Mouse (Mus musculus) heart, embryonic 15.5 days (tissue): ENCODE results near the gene Nkx2-5. TPM values are rescaled to one million over a fixed set of nuclear protein-coding genes. Genes with fewer than 3 reads are reported as not detected.

Source experiments
- polyA plus RNA-seq: library from polyadenylated mRNA; unstranded; fragments of >200 nt; fragmentation: Nextera tagmentation; extraction: Ambion mirVana; gene quantifications from 2 replicates; pipeline ENCODE4 v1.2.1, GENCODE M21; 2015

Gene Nkx2-5
- polyA plus RNA-seq, 1 experiment from 2014 or later: 147 TPM

Other genes with a start within 250 kb of the Nkx2-5 start
- gene Atp6v0e, start 181.8 kb downstream of the Nkx2-5 start, polyA plus RNA-seq: 197 and 200 TPM in 2 replicates
- 6.5 and 8.6 TPM in 2 replicates for gene Crebrf, start 129.4 kb downstream of the Nkx2-5 start, polyA plus RNA-seq
- 51.6 and 53.3 TPM in 2 replicates for gene Bnip1, start 63.9 kb downstream of the Nkx2-5 start, polyA plus RNA-seq
- 5.3 and 7.4 TPM in 2 replicates for gene Kifc5b, start 72.1 kb upstream of the Nkx2-5 start, polyA plus RNA-seq
- 7.3 and 9.5 TPM in 2 replicates for gene Phf1, start 88.0 kb upstream of the Nkx2-5 start, polyA plus RNA-seq
- gene Cuta, start 94.6 kb upstream of the Nkx2-5 start, polyA plus RNA-seq: 144 and 160 TPM in 2 replicates
- gene Syngap1, start 96.2 kb upstream of the Nkx2-5 start, polyA plus RNA-seq: 0.60 and 1.0 TPM in 2 replicates
- 8.3 and 10.2 TPM in 2 replicates for gene Zbtb9, start 128.2 kb upstream of the Nkx2-5 start, polyA plus RNA-seq
- 4.7 and 5.7 TPM in 2 replicates for gene Bak1, start 184.0 kb upstream of the Nkx2-5 start, polyA plus RNA-seq
- gene Itpr3, start 212.3 kb upstream of the Nkx2-5 start, polyA plus RNA-seq: 1.4 and 2.8 TPM in 2 replicates